Mouse (Mus musculus) adrenal gland, adult 8-10 months (tissue): Measurements from ENCODE around the gene St6galnac5. TPM values are rescaled to one million over a fixed set of nuclear protein-coding genes. Genes with fewer than 3 reads are reported as not detected.
"Not testable (repeated sequence)": the region's sequence is repeated elsewhere in the genome, so short reads cannot be mapped to it uniquely, and the experiment has no call there.

Source experiments
- DNase-seq: peaks from one replicate; pipeline ENCODE4 v3.0.0; 2022
- total RNA-seq, 4 experiments: library from RNA; stranded (reverse); gene quantifications; 2 replicates each; pipeline ENCODE4 v1.2.4; 2022

Gene St6galnac5
- total RNA-seq, 4 experiments from 2014 or later: 0.49 to 1.2 (median 0.82) TPM

DNA sequence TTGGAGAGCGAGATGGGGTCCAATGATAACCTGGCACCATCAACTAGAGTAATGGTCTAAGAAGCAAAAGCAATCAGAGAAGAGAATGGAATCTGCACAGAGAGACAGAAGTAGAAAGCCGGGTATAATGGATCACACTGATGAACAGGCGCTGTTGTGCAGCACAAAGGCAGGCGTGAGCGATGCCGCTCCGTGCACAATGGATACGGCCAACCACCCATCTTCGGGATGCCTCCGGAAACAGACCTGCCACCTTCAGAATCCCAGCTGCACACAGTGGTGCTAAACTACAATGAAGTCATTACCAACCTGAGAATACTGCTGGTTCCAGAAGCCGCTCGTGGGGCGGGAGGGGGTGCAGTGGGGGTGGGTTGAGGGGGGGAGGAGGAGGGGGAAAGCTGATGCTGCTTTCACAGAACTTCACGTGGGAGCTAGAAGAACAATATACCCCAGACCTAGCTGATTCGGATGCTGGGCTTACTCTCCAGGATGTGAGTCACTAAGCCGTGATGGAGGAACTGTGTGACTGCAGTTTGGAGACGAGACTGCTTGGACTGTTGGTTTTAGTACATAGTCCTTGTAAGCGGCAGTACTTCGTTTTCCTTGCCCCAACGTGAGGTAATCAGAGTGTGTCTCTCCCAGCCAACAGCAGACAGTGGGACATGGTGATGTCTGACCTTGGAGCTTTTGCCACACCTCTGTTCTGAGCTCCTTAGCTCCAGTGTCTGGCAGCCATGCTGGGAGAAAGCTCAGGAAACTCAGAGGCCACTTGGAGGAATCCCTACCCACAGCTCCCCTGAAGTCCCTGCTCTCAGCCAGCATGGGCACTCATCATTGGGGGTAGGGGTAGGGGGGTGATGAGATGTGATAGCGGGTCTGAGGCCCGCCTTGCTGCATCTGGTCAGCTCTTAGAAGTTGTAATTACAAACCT is 115.7 kb downstream of the St6galnac5 start:
- DNase-seq: no peak

DNA sequence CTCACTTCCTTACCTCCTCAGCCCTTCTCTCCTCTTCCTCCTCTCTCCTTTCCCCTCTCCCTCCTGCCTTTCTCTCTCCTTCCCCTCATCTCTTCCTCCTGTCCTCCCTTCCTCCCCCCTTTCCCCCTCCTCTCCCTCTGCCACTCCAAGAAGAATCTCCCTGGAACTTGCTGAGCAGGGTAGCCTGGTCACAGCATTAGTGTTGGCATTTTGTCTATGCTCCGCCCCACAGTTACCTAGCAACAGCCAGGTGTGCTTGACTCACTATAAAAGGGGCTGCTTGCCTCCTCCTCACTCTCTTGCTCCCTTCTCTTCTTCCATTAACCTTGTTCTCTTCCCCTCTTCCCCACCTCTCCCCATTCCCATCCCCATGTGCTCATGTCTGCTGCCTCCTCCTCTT is 120.1 kb downstream of the St6galnac5 start:
- DNase-seq: no peak

DNA sequence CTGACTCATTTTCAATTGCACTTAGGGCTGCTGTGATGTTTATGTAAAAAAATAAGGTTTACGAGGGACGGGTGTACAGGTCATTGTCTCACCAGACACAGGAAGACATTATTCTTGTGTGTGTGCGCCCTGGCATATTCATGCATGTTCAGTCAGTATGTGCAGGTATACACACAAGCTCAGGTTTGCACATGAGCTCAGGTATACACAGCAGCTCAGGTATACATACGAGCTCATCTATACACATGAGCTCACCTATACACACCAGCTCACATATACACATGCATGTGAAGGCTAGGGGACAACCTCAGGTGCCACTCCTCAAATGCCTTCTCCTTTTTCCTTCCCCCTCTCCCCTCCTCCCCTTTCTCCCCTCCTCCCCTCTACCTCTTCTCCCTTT is 120.6 kb downstream of the St6galnac5 start:
- DNase-seq: no peak

DNA sequence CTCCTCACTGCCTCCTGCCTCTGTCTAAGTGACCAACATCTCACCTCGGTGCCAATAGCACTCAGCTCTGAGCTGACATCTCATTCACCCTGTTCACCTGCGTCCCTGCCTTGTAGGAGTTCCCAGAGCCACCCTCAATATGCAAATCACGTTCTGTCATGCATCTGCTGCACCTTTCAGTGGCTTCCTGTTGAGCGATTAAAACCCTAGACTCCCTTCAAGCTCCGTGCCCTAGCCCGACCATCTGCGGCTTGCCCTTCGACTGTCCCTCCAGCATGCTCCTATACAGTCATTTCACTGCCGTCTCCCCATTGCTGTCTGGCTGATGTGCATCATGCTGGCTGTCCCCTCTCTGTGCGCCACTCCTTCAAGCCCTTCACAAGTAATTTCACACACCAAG is 126.0 kb downstream of the St6galnac5 start:
- no peak for DNase-seq

DNA sequence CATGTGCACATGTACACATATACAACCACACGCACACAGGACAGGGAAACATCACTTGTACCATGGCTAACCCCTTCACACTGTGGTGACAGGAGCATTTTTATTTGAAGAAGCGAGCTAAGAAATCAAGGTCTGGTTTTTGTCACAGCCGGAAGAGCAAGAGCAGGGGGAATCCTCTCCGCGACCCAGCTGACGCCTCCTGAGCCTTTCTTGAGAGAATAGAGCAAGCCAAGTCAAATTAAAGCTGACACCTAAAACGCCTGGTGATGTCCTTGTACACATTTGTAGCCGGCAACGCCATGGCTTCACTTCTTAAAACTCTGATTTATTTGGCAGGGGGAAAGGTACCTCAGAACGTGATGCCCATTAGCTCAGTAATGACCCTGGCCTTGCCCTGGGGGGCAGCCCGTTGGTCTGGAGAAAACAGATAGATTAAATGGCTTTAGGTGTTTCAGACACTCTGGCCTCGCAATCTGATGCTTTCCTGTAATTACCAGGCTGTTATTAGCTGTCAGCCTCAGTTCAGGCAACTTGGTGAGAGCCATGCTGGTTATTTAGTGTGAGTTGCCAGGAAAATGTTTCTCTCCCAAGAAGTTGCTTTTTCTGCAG is 126.9 kb downstream of the St6galnac5 start:
- no peak for DNase-seq

DNA sequence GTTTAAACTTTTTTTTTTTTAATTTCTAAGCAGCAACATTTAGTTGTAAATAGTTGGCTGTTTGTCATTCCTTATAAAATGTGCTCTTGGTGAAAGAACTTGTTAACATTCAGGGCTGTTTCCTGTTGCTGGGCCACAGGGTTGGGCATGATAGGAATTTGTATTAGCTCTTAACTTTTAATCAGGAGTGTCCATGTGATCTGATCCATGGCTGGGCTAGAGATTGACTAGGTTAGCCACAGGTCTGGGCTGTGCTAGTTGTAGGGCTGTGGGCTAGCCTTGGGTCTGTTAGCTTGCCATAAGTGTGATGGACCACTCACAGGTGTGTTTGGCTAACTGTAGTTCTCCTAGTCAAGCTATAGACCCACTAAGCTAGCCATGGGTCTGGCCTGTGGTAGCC is 138.1 kb downstream of the St6galnac5 start:
- DNase-seq: no peak

DNA sequence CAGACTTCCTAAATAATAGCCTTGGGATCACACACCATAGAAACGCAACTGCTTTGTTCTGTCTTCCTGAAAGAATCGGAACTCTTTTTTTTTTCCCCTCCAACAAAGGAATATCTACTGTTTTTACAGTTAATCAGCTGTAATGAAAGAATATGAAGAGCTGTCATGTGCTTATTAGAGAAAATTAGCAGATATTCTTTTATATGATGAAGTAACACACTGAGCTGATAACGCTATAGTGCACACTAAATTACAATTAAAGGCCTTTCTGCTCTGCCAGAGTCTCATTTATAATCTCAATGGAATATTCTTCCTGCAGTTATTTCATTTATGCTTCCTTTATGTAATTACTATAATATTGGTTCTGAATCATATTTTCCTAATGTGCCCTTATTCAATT is 139.4 kb downstream of the St6galnac5 start:
- no peak for DNase-seq

DNA sequence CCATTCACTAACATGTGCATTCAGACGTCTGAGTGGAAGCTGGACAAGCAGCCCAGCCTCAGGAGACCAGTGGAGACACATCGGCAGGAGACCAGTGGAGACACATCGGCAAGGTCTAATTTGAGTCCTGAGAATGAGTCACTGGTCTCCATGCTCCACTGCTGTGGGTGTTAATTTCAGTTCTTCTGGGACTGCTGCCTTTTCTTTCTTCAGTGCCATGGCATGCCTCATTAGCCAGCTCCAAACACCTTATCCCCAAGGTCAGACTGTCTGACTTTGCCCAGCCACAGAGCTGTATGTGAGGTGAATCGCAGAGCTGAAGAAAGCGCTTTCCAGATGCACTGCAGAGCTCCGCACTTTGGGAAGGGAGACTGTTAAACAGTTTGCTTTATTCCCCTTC is 140.8 kb downstream of the St6galnac5 start:
- no peak for DNase-seq

DNA sequence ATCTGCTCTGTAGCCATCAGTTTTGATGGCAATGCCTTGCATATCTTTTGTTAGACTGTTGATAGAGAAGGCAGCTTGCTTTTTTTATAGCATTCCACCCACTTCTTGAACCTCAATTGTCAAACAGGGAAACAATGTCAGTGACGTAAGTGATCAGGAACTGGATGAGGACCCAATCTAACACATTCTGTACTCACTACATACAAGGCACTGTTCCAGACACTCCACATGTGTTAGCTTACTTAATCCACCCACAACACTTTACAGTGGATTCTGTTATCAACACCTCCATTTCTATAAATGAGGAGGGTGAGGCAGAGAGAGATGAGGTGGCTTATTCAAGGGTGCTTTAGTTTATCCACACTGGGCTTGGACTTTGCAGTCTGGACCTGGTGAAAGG is 144.1 kb downstream of the St6galnac5 start:
- no peak for DNase-seq

DNA sequence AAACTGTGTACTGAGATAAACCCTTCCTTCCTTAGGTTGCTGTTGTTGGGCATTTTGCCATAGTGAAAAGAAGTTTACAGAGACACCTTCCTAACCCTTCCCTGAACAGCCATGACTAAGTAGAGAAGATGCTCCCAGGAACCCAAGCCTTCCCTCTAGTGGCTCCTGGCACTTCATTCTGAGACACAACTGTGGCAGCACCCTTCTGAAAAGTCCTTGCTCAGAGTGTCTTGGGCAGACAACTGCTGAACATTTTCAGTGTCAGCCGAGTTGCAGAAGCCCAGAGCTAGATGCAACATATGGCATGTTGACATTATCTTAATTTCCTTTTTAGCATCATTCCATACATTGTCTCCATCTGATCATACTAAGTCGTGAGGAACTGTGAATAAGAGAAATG is 144.6 kb downstream of the St6galnac5 start:
- DNase-seq: no peak

DNA sequence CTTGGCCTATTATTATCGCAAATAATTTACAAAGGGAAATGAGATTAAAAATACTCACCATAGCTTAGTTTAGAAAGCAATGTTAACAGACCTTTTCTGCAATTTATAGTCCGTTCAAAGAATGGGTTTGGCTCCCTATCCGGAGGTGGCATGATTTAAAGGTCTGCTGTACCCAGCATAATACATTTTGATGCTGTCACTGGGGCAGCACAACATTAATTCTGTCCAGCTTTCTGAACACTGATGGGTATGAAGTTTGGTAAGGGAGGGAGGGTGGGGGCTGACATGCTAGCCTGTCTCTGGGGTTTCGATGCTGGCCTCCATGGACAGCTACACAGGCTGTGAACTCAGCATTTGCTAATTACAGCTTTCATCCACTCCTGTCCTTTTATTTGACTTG is 149.6 kb downstream of the St6galnac5 start:
- no peak for DNase-seq

DNA sequence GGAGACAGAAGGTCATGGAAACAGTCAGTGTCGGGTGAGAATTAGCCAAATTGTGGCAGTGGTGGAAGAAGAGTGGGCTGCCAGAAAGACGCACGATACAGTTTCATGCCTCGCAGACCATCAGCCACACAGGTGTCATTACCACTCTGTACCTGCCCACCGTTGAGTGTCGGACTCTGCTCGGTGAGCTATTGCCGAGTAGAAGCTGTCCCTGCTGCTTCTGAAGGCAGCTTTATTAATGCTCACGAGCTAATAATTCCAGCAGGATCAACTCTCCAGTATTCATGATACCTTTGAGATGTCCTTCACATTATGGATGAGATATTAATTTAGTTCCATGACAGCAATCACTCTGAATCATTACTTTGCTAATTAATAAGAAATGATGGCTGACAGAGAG is 150.1 kb downstream of the St6galnac5 start:
- DNase-seq: no peak

DNA sequence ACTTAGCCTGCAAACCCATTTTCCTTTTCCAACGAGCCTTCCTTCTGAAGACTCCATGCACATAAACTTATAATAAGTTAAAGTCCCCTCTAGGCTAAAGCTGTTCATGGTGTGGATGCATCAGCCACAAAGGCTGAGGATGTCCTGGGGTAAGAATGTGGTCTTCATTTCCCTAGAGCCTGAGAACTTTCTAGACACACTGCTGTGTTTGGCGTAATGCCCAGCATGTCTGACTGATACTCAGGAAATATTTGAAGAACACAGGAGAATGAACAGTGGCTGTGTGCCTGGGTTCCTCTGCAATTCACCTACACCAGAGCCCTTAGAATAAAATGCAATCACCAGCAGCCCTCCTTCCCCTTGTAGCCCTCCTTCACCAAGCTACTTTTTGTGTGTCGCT is 150.7 kb downstream of the St6galnac5 start:
- DNase-seq: no peak

DNA sequence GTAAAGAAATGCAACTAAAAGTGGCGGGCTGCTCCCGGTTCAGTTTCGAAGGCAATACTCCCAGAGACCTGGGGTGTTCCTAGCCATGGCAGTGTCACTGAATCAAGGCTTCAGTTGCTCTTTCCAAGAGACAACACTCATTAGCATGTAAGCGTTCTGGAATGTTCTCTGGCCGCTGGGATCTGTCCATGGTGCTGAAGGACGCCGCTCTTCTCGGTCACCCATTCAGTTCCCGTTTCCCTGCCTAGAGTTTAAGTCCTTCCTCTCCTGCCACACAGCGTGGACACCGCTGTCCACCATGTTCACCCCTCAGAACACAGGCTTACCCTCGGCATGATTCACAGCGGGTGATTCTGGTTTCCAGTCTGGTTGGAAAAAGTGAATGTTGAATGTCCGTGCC is 160.8 kb downstream of the St6galnac5 start:
- DNase-seq: peak; percentile 45

DNA sequence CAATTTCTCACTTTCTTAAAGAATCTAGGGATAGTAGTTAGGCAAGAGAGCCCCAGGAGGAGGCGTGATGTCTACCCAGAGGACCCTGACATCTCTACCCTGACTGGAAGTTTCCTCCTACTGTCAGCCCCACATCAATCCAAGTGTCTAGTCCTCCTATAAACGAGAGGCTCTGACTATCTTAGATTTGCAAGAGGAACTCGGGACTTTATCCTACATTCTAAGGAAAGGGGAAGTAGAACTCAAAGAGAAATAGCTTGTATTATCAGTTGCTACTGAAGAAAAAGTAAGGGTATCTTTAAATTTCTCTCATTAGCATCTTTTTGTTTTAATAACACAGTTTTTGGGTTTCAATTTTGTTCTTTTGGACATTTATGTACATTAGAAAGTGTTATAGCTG is 161.6 kb downstream of the St6galnac5 start:
- no peak for DNase-seq

DNA sequence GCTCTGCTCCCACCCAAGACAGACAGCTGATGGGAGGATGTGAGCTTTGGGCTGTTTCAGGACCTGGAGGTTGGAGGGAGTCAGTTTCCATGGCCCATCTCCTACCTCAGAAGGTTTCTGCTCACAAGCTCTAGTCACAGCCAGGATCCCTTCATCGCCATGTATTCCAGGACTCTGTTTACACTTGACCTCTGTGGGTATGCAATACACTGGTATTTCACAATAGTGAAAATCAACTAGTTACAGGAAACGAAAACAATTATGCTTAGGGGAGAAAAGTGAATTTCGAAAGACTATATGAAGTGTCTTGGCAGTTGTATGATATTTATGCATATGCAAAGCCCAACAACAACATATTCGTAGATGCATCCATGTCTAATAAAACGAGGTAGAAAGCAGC is 166.9 kb downstream of the St6galnac5 start:
- no peak for DNase-seq

DNA sequence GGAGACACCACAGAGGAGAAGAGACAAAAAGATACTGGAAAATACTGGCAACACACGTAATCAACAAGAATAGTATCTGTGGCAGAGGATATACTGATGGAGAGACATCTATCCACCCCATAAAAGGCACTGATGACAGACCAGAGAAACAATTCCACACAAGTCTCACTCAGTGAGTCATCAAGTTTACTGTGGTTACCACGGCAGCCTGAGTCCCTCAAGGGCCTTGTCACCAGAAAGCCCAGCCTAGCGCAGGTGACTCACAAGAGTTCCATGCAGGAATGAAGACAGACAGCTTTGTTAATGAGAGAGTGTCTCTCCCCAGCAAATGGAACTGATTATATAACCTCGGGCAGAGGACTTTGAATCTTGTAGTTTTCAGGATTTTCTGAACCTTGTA is 168.1 kb downstream of the St6galnac5 start:
- peak; percentile 46 for DNase-seq

DNA sequence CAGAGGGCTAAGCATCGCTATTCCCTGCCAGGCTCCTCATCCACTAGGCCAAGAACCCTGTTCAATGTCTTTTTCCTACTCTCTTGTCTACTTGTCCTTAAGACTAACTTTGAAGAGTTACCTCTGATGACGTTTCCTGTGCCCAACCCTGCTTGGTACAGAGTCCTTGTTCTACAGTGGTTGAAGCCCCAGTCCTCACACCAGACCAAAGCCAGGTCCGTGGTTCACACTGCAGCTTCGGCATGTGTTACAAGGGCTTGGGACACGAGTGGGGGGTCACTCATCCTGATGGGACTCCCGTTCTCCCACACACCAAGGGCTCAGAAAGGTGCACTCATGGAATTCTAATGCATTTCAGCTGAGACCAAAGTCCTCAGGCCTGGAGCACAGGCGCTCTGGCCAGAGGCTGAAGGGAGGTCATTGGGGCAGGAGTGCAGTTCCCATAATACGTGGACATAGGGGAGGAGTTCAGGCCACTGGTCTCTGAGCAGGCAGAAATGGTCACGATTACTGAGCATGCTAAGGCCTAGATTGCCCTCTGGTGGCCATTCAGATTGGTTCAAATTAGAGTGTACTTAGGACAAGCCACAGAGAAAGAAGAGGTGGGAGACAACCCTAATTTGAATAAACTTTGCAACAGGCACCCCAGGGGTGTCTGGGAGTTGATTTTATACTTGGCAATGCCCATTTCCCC is 182.2 kb downstream of the St6galnac5 start:
- no peak for DNase-seq

DNA sequence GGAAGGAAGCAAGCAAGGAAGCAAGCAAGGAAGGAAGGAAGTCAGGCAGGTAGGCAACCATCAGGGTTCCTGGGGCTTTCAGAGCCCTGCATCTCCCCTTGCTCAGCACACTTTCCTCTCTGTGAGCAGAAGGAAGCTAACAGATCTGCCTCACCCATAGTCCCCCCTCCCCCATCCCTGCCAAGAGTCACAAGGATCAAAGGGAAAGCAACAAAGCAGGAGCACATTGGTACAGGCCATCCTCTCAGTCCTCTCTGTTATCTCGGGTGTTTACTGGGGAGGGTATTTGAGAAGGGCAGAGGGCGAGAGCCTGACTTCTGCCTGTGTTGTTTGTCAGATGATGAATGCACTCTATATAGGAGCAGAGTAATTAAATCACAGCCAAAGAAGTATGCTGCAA is 184.7 kb downstream of the St6galnac5 start:
- no peak for DNase-seq

DNA sequence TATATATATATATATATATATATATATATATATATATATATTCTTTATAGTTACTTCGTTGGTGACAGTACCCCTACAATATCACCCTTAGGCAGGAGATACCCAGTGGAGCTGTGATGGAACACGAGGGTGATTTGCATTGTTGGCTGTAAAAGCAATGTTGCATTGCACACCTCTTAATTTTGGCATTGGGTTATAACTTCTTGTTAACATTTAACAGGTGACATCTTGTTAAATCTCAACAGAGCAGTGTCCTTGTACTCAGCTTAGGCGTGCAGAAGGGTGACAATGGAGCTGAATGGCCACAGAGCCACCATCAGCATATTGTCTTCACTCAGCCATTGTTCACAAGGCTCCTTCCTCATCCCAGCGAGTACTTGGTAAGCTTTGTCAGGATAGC is 185.8 kb downstream of the St6galnac5 start:
- DNase-seq: no peak

DNA sequence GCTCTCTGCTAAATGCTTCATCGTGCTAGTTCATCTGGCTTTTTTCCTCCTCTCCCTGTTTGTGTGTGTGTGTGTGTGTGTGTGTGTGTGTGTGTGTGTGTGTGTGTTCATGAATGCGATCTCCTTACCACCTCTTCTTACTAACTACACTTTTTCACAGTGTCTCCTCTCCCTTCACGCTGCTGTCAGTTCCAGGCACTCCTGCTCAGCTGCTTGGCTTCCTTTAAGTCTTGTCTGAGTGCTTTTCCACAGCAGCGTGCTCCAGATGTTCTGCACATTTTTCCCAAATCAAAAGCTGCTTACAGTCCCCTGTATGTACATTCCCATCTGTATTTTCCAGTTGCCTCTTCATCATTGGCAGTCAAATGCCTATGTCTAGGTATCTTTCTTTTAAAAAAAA is 189.0 kb downstream of the St6galnac5 start:
- DNase-seq: no peak

DNA sequence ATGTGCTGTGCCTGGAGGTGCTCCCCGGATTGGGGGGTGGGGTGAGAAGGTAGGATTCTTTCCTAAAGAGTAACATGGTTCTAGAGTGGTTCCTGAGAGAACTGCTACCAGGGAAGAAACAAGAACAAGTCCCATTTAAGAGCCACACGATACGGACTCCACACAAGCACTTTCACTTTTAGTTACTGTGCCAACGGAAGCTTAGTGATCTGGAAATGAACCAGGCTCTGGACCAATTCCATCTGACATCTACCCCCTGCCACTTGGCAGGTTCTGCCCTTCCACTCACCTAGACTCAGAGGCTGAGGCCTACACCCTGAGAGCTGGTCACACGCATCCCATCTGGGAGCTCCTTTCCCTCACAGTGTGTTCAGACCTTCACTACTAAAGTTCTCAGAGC is 189.4 kb downstream of the St6galnac5 start:
- no peak for DNase-seq

DNA sequence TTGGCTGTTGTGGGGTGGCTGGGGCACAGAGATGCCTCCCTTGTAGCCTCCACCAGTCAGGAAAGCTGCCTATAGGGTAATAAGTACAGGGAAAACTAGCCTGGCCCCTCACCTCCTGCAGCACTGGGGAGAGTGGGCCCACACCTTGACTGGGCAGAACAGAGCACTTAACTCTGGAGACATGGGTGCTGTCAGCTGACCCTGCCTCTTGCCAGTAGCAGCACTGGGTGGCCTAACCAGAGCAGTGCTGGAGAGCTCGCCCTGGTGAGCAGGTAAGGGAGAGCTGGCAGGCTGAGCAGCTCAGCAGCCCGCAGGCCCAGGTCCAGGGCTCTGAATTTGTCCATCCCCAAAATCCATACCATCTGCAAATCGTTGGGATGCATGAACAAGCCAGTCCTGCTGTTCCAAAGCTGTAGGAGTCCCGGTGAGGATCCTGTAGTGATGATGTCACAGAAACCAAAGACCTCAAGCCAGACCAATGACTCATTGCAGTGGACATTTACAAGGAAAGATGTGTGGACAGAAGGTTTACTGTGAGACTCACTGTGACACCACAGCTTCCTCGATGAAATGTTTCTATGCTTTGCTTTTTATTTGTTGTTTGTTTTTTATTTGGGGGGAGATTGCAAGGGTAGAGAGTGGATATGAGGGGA is 193.6 kb downstream of the St6galnac5 start:
- DNase-seq: not testable (repeated sequence)
